Mouse (Mus musculus) bone marrow, adult 2 months (tissue): ENCODE results near the gene Akap9.

Experiments used
- CTCF ChIP-seq: fragments of 200-500 bp; IDR thresholded peaks from 2 replicates; pipeline ENCODE4 v1.5.1; 2011; ENCODE audit warnings: low read length, control low read depth; ENCODE audit not compliant: control insufficient read depth, insufficient read depth
- POLR2A ChIP-seq: fragments of 200-500 bp; IDR thresholded peaks from 2 replicates; pipeline ENCODE4 v1.6.1; 2011; ENCODE audit warnings: low read depth, mild to moderate bottlenecking, control low read depth, low read length, borderline replicate concordance; ENCODE audit not compliant: control insufficient read depth

- no peak for TF ChIP-seq CTCF
- TF ChIP-seq POLR2A = no peak
These were observed 50.0 kb downstream of the Akap9 start for GRCm38 (mm10) chr5:3977904-3978303.
